Mouse (Mus musculus) yolk sac, embryonic 10.5 days (tissue): ENCODE data around the gene Cemip2.

Source experiments
- DNase-seq: peaks from one replicate; pipeline ENCODE4 v3.0.0-alpha.2; 2017; ENCODE audit warnings: low spot score

Gene Cemip2

DNA sequence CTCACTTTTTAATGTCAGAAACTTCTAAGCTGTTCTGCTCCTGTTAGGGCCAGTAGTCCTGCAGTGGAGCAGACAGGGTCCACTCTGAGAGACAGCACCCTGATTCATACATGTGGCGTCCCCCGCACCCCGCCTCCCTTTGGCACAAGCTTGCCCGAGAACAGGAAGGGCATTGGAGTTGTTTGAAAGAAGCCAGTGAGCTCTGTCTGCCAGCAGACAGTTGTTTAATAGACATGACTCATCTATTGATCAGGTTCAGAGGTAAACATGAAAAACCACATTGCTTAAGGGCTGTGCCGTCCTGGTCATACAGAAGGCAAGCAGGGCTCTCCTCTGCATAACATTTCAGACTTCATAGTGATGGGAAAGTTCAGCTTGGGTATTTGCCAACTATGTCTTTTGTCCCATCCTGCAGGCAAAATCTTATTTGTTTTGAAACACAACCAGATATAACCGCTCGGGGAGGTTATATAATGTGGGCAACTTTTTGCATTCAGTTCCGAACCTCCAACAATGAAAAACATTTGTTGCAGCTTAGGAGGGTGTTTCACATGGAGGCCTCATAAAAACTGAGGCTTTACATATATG is 36.4 kb downstream of the Cemip2 start:
- no peak for DNase-seq

- no peak for DNase-seq
Observed at GRCm38 (mm10) chr19:21816260-21816659, 38.1 kb downstream of the Cemip2 start.

DNA sequence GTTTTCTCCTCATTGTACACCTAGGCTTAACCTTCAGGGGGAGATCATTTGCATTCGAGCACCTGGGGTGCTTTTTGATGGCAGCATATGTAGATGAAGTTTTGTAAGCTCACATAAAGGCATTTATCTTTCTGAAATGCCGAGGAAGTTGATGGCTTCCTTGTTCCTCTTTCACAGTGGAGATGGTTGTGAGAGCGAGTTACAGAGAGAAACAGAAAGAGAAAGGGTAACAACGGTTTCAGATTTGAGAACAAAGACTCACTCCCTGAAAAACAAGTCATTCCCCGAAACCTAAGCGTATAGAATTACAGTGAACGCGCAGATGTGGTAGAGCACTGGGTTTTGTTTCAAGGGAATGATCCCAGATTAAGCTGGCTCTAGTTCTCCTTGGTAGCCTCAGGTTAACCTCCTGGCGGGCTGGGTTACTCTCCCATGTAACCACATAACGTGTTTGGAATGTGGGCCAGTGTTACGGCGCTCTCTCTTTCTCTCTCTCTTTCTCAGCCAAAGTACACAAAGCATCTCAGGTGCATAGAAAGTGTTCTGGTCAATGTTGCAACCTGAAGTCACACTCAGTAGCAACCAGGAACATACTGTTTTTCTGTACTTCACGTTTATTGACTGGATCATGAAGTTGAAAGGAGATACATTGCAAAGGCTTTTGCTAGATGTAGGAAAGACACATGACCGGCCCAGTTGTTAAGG is 40.0 kb downstream of the Cemip2 start:
- DNase-seq = no peak

DNA sequence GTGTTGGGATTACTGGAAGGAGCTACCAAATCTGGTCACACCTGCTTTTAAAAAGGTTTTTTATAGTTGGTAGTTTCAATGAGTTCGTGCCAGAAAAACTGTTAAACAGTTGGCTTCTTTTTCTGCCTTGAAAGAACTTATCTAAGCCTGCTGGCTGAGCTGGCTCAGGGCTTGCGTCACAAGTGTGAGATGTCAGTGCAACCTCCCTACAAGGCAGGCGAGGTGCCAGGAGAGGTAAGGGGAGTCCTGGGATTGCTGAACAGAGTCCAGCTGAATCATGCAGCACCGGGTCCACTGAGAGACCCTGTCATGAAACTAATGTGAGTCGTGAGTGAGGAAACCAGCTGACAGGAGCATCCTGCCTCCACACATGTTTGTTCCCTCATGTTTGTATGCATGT is 41.4 kb downstream of the Cemip2 start:
- DNase-seq = no peak

GRCm38 (mm10) chr19:21820126-21820525 is 42.0 kb downstream of the Cemip2 start:
- DNase-seq = no peak

GRCm38 (mm10) chr19:21821877-21822276 is 43.7 kb downstream of the Cemip2 start:
- no peak for DNase-seq

DNA sequence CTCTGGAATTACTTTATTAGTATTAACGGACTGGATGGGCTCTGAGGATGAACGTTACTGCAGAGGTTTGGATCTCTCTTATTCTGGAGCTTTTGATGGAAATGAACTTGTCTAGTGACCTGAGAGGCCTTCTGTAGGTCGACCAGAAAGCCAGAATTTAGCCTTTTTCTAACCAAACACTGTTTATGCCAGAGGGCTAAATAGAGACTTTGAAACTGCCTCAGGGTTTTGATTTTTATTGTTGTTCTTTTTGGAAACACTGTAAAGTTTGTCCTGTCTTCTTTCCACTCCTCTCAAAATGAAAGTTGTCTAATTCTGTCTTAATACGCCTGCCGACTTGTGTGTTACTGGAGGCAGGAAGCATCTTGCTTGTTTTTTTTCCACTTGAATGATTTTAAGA is 46.0 kb downstream of the Cemip2 start:
- no peak for DNase-seq

GRCm38 (mm10) chr19:21825128-21825885 is 47.2 kb downstream of the Cemip2 start:
- DNase-seq = no peak

- no peak for DNase-seq
Observed at GRCm38 (mm10) chr19:21833416-21833992, 55.4 kb downstream of the Cemip2 start.

DNA sequence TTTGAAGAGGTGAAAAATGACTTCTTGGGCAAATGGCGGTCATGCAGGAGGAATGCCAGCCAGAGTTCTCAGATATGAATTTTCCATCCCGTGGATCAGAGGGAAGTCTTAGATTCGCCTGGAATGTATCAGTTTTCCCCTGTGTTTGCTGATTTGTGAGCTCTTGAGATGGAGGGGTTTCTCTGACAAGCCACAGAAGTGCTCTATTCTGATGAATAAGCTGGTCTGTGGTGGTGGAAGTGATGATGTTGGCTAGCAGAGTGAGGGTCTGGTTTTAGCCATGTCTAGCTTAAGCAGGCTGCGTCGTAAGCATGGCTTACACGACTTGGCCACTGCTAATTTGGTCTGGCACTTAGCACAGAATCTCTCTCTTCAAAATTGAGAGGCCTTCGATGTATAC is 56.8 kb downstream of the Cemip2 start:
- no peak for DNase-seq

DNA sequence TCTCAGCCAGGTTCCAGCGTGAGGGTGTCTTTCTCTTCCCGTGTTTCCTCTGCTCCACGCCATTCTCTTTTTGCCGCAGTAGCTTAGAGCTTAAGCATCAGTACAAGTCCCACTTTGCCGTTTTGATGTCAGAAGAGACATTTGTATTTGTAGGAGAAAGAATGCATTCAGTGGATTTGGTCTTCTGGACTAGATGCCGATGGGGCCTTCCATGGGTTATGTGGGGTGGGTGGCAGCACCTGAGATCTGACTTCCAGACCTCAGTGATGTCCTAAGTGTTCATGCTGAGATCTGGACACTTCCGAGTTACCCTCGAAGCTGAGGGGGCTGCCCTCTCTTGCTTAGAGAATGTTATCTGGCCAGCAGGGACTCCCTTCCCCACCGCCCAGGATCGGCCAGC is 72.6 kb downstream of the Cemip2 start:
- no peak for DNase-seq

DNA sequence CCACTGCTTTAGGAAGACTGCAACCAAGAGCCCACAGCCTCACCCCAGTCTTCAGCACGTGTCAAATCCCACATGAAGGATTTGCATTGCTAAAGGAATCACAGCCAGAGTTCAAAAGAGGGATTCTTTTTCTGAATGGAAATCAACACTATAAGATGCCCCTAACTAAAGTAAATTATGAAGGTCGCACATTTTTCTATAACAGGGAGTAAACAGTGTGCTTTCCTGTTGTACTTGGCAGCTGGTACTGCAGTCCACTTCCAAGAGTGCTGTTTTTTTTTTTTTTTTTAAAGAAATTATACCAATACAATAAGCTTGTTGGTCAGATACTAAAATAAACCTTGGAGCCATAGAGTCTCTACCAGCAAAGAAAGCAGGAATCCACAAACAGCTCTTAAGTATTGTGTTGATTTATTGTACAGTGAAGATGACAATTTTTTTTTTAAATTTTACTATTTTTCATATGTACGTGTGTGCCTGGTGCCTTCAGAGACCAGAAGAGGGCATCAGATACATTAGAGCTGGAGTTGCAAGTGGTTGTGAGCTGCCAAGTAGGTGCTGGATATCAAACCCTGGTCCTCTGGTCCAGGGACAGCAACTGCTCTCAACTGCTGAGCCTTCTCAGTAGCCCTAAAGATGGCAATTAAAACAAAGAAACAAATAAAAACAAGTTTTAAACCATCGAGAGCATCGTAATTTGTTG is 76.5 kb downstream of the Cemip2 start:
- DNase-seq = no peak

DNA sequence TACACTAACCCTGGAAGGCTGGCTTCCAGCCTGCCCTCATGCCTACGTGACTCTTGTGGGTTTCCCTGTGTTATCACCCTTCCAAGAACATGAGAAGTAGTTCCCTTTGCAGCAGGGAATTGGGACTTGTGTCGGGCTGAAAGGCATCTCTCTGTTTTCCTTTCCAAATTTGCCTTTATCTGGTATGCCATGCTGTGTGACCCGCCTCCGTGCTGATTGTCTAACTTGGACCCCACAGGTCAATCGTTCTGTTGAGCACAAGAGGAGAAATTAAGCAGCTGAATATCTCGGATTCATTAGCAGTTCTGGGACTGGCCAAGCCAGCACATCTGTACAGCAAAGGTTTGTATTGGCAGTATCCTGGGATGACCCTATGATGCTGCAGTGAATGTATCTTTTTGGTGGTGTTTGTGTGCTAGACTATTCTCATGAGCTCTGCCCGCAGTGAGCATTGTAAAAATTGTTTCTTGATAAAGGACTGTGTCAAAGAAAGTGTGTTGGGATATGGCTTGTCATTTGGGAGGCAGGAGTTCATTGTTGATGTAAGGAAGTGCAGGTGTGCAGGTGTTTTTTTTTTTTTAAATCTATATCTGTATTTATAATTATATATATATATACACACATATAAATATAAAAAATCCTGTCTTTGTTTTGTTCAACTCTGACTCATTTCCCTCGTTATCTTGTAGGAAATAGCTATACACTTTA is 77.4 kb downstream of the Cemip2 start:
- no peak for DNase-seq

GRCm38 (mm10) chr19:21858846-21859521 is 80.8 kb downstream of the Cemip2 start:
- no peak for DNase-seq

DNA sequence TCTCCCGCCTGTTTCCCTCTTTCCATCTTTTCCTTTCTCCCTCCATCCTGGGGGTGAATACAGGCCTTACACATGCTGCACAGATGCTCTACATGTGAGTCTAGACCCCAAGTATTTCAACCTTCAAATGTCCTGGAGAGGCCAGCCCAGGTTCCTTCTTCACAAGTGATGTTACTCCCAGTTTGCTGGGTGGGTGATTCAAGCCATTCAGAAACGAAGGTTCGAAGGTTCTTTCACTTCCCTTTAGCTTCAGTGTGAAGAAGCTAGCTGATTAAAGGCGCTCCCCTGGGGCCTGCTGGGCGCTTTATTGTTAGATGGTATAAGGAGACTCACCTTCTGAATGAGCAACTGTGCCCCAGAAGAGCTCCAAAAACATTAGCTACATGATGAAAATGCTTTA is 82.0 kb downstream of the Cemip2 start:
- no peak for DNase-seq

GRCm38 (mm10) chr19:21860894-21861293 is 82.8 kb downstream of the Cemip2 start:
- DNase-seq = no peak

DNA sequence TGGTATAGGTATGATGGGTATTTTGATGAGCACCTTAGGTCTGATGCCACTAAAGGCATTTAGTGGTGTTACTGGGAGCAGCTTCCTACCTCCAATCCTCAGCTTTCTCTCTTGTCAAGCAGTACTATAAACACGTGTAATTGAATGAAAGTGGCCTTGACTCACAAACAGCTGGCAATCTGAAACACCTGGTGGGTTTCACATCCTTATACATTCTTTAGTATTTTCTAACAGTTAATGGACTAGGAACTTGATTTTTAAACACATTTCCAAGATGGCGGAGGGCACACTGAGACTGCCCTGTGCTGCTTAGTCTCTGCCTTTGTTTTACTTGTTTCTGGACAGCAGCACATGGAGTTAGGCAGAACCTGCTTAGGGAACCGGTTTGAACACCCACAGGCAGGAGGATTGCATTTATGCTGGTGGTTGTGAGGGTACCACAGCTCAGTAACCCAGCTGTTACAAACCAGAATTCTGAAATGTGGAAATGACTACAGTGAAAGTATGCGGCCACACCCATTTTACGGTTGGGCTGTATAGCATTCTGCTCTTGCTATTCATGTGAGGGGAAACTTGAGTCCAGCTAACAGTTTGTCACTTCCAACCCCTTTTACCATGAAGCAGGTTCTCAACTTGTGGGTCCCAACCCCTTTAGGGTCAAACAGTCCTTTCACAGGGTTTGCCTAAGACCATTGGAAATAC is 84.3 kb downstream of the Cemip2 start:
- no peak for DNase-seq

DNA sequence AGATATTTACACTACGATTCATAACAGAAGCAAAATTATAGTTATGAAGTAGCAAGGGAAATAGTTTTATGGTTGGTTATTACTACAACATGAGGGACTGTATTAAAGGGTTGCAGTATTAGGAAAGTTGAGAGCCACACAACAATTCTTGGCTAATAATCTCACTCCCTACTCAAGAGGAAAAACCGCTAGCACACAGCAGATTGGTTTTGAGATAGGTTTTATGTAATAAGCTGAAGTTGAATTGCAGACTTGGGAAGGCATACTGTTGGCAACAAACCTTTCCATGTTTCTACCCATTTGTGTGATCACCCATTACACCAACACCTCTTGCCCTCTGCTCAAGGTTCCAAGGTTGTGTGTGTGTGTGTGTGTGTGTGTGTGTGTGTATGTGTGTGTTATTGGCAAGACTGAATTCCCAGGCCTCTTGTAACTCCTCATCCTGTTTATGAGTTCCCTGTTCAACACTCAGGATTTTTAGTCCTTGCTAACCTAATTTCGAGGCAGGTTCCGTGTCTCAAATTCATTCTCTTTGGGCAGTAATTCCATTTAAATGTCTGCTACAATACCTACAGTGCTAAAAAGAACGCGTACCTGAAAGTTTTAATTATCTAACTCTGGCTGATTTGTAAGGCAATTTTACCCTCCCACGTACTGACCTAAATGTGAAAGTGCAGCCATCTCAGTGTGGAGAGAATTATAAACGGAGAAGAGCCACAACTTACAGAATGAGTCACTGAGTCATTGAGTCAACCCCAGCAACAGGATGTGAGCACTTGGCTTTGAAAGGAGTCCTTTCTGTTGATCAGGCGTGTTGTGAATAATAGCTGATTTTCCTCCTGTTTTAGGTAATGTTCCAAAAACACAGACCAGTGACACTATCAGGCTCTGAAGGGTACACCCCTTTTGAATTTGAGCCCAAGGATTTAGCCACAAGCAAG is 85.1 kb downstream of the Cemip2 start:
- no peak for DNase-seq
